Mouse (Mus musculus) neural tube, embryonic 11.5 days (tissue): Measurements from ENCODE around the gene Zgpat. TPM values are rescaled to one million over a fixed set of nuclear protein-coding genes. Genes with fewer than 3 reads are reported as not detected.
A peak's percentile ranks its signal among the peaks of the same experiment; 100 is the strongest.

Experiments used
- ATAC-seq: fragments of 200-750 bp; cut with Nextera tagmentation; 2 replicates; pipeline ENCODE4 v1.8.0; 2017; ENCODE audit warnings: moderate number of reproducible peaks, mild to moderate bottlenecking, moderate TSS enrichment, moderate library complexity; ENCODE audit not compliant: insufficient read depth, low FRiP score, low TSS enrichment
- DNase-seq: peaks from one replicate; pipeline ENCODE4 v3.0.0-alpha.2; 2015; ENCODE audit warnings: low spot score
- H3K27ac ChIP-seq: fragments of 300-500 bp; sonication (generic); 2 replicates; pipeline ENCODE4 v1.5.1; 2014; ENCODE audit warnings: low read depth, mild to moderate bottlenecking, low read length
- H3K27me3 ChIP-seq: fragments of 300-500 bp; sonication (generic); 2 replicates; pipeline ENCODE4 v1.6.1; 2014; ENCODE audit warnings: mild to moderate bottlenecking, low read length, mixed read lengths; ENCODE audit not compliant: control insufficient read depth, insufficient read depth
- H3K36me3 ChIP-seq: fragments of 300-500 bp; sonication (generic); 2 replicates; pipeline ENCODE4 v1.6.1; 2014; ENCODE audit warnings: mild to moderate bottlenecking, low read length, moderate library complexity, mixed read lengths; ENCODE audit not compliant: control insufficient read depth, insufficient read depth
- H3K4me1 ChIP-seq: fragments of 300-500 bp; sonication (generic); 2 replicates; pipeline ENCODE4 v1.6.1; 2014; ENCODE audit warnings: low read length, mixed read lengths; ENCODE audit not compliant: control insufficient read depth, insufficient read depth
- H3K4me2 ChIP-seq: fragments of 300-500 bp; sonication (generic); 2 replicates; pipeline ENCODE4 v1.6.1; 2014; ENCODE audit warnings: low read depth, mild to moderate bottlenecking, moderate library complexity
- H3K4me3 ChIP-seq: fragments of 300-500 bp; sonication (generic); 2 replicates; pipeline ENCODE4 v1.5.1; 2014; ENCODE audit warnings: low read depth, low read length
- H3K9ac ChIP-seq: fragments of 300-500 bp; sonication (generic); 2 replicates; pipeline ENCODE4 v1.6.1; 2014; ENCODE audit warnings: mild to moderate bottlenecking, low read length
- H3K9me3 ChIP-seq: fragments of 300-500 bp; sonication (generic); 2 replicates; pipeline ENCODE4 v1.6.1; 2016; ENCODE audit warnings: low read length; ENCODE audit not compliant: control insufficient read depth
- WGBS: fragments of 180-500 bp; shearing (Covaris S2); extraction: QIAGEN DNeasy Blood & Tissue Kit; methylation state at CpG from one replicate; pipeline ENCODE4 v1.1.7; 2014; 5-methylcytosine and 5-hydroxymethylcytosine counted together
- polyA plus RNA-seq: library from polyadenylated mRNA; unstranded; fragments of >200 nt; fragmentation: Nextera tagmentation; extraction: Ambion mirVana; gene quantifications from 2 replicates; pipeline ENCODE4 v1.2.1, GENCODE M21; 2014

Gene Zgpat
- polyA plus RNA-seq, 1 experiment from 2014 or later, result 46.4 TPM

DNA sequence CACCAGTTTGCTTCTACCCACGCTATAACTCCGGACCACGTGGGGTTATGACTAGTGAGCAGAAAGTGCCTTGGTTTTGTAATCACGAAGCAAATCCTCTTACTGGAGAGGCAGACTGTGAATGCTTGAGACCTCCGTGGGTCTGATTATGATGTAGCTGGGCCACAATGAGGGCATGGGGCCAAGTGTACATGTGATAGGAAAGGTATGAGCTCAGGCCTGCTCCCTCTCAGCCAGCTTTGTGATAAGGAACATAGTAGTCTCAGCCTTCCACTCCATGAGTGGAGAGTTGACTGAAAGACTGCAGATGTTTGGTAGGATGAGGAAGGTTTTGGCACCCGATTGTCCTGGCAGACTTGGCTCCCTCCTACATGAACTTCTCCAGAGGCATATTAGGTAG lies 22.0 kb upstream of the Zgpat start:
- no peaks in the 10 kb centered on the region for H3K4me1 ChIP-seq
- no peak overlapping the region for H3K27ac ChIP-seq
- no peaks in the 10 kb centered on the region for H3K9me3 ChIP-seq
- peaks cover 8% of the 10 kb centered on the region for H3K36me3 ChIP-seq
- DNase-seq (no peak), ATAC-seq (no peak)
- no peak overlapping the region for H3K4me3 ChIP-seq
- no peak overlapping the region for H3K4me2 ChIP-seq
- WGBS, result 96% methylated on average over 6 of the region's 6 CpGs
- no peaks in the 10 kb centered on the region for H3K27me3 ChIP-seq
- no peak overlapping the region for H3K9ac ChIP-seq

DNA sequence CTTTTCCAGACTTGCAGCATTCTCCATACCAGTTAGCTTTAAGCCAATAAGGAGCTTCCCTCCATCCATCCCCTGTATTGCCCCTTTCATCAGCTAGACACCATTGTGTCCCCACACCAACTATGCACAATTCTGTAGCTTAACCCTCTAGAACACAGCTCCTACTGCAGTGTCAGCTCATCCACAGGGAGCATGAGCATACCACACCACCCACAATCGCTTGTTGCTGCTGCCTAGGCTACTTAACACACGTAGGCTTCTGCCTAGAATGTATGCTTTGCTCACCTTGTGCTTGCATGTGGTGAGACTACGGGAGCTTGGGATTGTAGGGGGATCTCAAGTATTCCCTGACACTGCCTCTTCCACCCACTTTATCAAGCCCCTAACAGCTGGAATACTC lies 7.9 kb upstream of the Zgpat start:
- Histone ChIP-seq H3K27ac (no peak overlapping the region), H3K9me3 (no peaks in the 10 kb centered on the region), H3K36me3 (peaks cover 24% of the 10 kb centered on the region), H3K4me2 (no peak overlapping the region), H3K4me1 (no peaks in the 10 kb centered on the region), H3K9ac (no peak overlapping the region), H3K27me3 (no peaks in the 10 kb centered on the region), H3K4me3 (no peak overlapping the region)
- ATAC-seq (no peak), DNase-seq (no peak)
- WGBS, result 83% methylated on average over 3 of the region's 3 CpGs

DNA sequence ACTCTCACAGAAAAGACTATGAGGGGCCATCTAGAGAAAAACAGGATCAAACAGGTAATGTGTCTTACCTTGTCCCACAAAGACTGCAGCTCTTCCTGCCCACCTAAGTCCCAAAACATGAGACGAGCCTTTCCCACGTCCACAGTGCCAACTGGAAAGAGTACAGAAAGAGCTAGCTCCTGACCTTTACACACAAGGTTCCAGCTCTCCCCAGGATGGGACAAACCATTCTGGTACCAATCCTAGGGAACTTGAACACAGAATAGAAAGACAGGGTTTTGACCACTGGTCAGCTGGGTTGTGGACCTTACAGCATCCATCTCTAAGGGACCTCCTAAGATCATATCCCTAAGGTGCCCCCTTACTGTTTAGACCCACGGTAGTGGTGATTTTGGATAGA lies 782 bp upstream of the Zgpat start:
- DNase-seq (no peak), ATAC-seq (no peak)
- Histone ChIP-seq H3K4me2 (peak overlapping the region; percentile 96), H3K4me1 (peaks cover 20% of the 10 kb centered on the region), H3K36me3 (peaks cover 14% of the 10 kb centered on the region), H3K4me3 (peak overlapping the region; percentile 87; the same call in 1 of the 2 replicates), H3K27me3 (no peaks in the 10 kb centered on the region), H3K27ac (no peak overlapping the region), H3K9me3 (no peaks in the 10 kb centered on the region), H3K9ac (no peak overlapping the region; the same call in 1 of the 2 replicates)
- WGBS, result 83% methylated on average over 3 of the region's 3 CpGs

DNA sequence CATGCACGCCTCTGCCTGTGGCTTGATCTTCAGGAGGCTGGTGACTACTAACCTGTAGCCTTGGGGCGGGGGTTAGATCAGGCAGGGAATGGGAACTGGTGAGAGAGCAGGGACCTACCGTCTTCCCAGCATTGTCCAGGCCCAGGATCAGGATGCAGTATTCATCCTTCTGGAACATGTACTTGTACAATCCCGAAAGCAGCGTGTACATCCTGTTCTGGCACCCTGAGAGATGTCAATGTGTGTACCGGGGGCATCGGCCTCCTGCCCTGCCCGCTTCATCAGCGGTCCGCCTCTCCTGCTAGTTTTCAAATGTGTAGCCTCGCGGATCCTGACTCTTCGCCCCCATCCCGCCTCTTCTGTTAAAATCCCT lies 255 bp upstream of the Zgpat start:
- Histone ChIP-seq H3K27ac (no peak overlapping the region), H3K4me1 (peaks cover 20% of the 10 kb centered on the region), H3K9me3 (no peaks in the 10 kb centered on the region), H3K9ac (peak overlapping the region; percentile 93), H3K4me2 (peak overlapping the region; percentile 96), H3K4me3 (peak overlapping the region; percentile 87), H3K27me3 (no peaks in the 10 kb centered on the region), H3K36me3 (peaks cover 13% of the 10 kb centered on the region)
- 11% methylated on average over 14 of the region's 14 CpGs for WGBS
- no peak for DNase-seq
- ATAC-seq, result no peak; the same call in 1 of the 2 replicates

DNA sequence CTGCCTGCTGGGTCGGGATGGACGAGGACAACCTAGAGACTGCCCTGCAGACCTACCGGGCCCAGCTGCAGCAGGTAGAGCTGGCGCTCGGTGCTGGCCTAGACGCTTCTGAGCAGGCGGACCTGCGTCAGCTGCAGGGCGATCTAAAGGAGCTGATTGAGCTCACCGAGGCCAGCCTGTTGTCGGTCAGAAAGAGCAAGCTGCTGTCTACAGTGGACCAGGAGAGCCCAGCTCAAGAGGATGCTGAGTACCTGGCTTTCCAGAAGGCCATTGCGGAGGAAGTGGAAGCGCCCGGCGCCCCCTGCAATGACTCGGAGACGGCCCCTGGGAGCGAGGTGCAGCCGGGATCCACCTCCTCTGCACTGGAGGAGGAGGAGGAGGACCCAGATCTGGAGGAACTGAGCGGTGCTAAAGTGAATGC lies 937 bp downstream of the Zgpat start:
- H3K4me1 ChIP-seq, result peaks cover 20% of the 10 kb centered on the region
- peak overlapping the region; percentile 96 for H3K4me2 ChIP-seq
- H3K27me3 ChIP-seq, result no peaks in the 10 kb centered on the region
- H3K27ac ChIP-seq, result peak overlapping the region; percentile 87
- H3K36me3 ChIP-seq, result peaks cover 16% of the 10 kb centered on the region
- ATAC-seq (peak; percentile 28), DNase-seq (peak; percentile 45)
- H3K9me3 ChIP-seq, result no peaks in the 10 kb centered on the region
- peak overlapping the region; percentile 87 for H3K4me3 ChIP-seq
- WGBS, result 0% methylated on average over 20 of the region's 20 CpGs
- H3K9ac ChIP-seq, result peak overlapping the region; percentile 93

DNA sequence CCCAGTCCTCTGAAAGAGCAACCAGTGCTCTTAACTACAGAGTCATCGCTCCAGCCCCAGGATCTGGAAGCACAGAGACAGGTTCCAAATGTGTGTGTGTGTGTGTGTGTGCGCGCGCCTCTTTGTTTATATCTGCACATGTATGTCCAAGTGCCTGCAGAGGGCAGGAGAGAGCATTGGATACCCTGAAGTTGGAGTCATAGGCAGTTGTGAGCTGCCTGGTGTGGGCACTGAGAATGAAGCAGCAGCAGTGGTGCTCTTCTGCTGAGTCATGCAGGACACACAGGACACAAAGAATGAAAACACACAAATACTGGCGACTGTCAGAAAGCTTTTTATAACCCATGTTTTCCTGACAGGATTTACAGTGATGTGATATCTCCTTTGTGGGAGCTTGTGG lies 5.3 kb downstream of the Zgpat start:
- H3K9ac ChIP-seq, result no peak overlapping the region
- H3K4me3 ChIP-seq, result no peak overlapping the region
- peaks cover 8% of the 10 kb centered on the region; the same call in 1 of the 2 replicates for H3K36me3 ChIP-seq
- H3K4me1 ChIP-seq, result peaks cover 14% of the 10 kb centered on the region
- H3K27ac ChIP-seq, result no peak overlapping the region
- no peaks in the 10 kb centered on the region for H3K27me3 ChIP-seq
- DNase-seq (no peak), ATAC-seq (no peak)
- 95% methylated on average over 5 of the region's 5 CpGs for WGBS
- H3K4me2 ChIP-seq, result no peak overlapping the region
- no peaks in the 10 kb centered on the region for H3K9me3 ChIP-seq

DNA sequence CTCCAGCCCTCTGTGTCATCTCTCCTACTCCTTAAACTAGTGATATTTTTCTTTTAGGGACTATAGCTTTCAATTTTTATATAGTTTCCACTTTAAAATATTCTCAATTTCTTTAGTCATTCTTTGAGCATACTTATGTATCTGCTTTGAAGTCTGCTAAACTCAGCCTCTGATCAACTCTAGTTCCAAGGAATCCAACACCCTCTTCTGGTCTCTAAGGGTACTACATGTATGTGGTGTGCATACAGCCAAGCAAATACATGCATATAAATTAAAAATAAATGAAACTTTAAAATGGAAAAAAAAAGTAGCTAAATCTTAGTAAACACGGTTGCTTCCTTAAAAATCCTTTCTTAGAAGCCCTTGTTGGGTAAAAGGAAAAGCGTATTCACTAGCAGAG lies 11.1 kb downstream of the Zgpat start:
- no peak overlapping the region for H3K9ac ChIP-seq
- no peak overlapping the region for H3K27ac ChIP-seq
- ATAC-seq (no peak), DNase-seq (no peak)
- H3K4me1 ChIP-seq, result no peaks in the 10 kb centered on the region
- no peaks in the 10 kb centered on the region for H3K9me3 ChIP-seq
- WGBS, result 90% methylated on average over 2 of the region's 2 CpGs
- no peaks in the 10 kb centered on the region for H3K27me3 ChIP-seq
- no peak overlapping the region for H3K4me2 ChIP-seq
- no peak overlapping the region for H3K4me3 ChIP-seq
- H3K36me3 ChIP-seq, result peaks cover 8% of the 10 kb centered on the region; the same call in 1 of the 2 replicates

DNA sequence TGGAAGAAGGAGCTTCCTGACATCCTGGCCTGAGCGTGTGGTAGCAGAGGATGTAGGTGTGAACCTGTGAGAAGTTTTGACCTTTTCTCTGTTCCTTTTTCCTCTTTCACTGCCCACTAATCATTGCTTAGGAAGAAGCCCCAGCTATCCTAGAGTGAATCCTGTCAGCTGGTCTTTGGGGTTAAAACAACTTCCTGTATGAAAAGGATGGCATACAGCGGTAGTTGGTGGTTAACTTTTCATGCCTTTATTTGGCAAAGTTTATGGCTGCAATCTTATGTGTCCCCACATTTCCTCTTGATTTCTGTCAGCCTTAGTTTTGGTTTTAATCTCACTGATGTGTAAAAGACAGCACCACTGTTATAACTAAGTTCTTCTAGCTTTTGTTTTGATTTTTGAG lies 12.5 kb downstream of the Zgpat start:
- H3K36me3 ChIP-seq, result peaks cover 10% of the 10 kb centered on the region; the same call in 1 of the 2 replicates
- no peaks in the 10 kb centered on the region for H3K27me3 ChIP-seq
- WGBS, result 80% methylated on average over 2 of the region's 2 CpGs
- no peak overlapping the region for H3K4me3 ChIP-seq
- no peak for ATAC-seq
- no peaks in the 10 kb centered on the region for H3K4me1 ChIP-seq
- no peak overlapping the region for H3K4me2 ChIP-seq
- DNase-seq, result no peak
- no peaks in the 10 kb centered on the region for H3K9me3 ChIP-seq
- H3K27ac ChIP-seq, result no peak overlapping the region
- no peak overlapping the region for H3K9ac ChIP-seq

DNA sequence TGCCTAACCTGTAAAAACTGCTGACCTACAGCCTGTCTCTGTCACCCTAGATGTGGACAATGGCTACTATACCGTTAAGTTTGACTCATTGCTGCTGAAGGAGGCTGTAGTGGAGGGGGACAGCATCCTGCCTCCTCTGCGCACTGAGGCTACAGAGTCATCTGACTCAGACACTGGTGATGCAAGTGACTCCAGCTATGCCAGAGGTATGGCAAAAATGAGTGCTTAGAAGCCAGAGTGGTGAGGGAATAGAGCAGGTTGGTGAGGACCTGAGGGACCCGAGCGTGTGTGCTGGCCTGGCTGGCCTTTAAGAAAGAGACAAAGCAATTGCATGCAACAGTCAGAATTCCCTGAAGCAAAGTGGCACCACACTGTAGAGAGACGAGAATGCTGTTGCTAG lies 14.0 kb downstream of the Zgpat start:
- WGBS, result 90% methylated on average over 5 of the region's 5 CpGs

More for the DNA sequence above, 14.0 kb downstream of the Zgpat start:
- H3K9ac ChIP-seq, result no peak overlapping the region
- H3K4me2 ChIP-seq, result no peak overlapping the region
- ATAC-seq (no peak), DNase-seq (no peak)
- no peaks in the 10 kb centered on the region for H3K9me3 ChIP-seq
- peaks cover 10% of the 10 kb centered on the region; the same call in 1 of the 2 replicates for H3K36me3 ChIP-seq
- no peak overlapping the region for H3K4me3 ChIP-seq
- H3K27ac ChIP-seq, result no peak overlapping the region
- no peaks in the 10 kb centered on the region for H3K27me3 ChIP-seq
- no peaks in the 10 kb centered on the region for H3K4me1 ChIP-seq
